Mouse (Mus musculus) ES-Bruce4 (cell line): ENCODE measurements at regions not wholly inside any gene's neighbourhood (a gene's known extent, or its start where the extent isn't known, plus 50 kb on each side); places are given as distances from the start of the nearest gene placed in this dataset.

ENCODE experiments used
- H3K27ac ChIP-seq: 2 replicates; pipeline ENCODE4 v1.5.1; 2012; ENCODE audit warnings: low read length, inconsistent platforms; ENCODE audit not compliant: insufficient read depth
- H3K27me3 ChIP-seq: 2 replicates; pipeline ENCODE4 v1.6.1; 2012; ENCODE audit warnings: mild to moderate bottlenecking, low read length, inconsistent platforms; ENCODE audit not compliant: control insufficient read depth, poor library complexity, insufficient read depth, severe bottlenecking
- H3K36me3 ChIP-seq: 2 replicates; pipeline ENCODE4 v1.6.1; 2012; ENCODE audit warnings: inconsistent platforms, mild to moderate bottlenecking, low read length, moderate library complexity; ENCODE audit not compliant: control insufficient read depth, poor library complexity, insufficient read depth, severe bottlenecking
- H3K4me1 ChIP-seq: one replicate; pipeline ENCODE4 v1.8.1; 2011; ENCODE audit warnings: low read length; ENCODE audit not compliant: control insufficient read depth, insufficient read depth
- H3K4me3 ChIP-seq: 2 replicates; pipeline ENCODE4 v1.5.1; 2011; ENCODE audit warnings: low read depth, mild to moderate bottlenecking, low read length
- H3K9ac ChIP-seq: 2 replicates; pipeline ENCODE4 v1.6.1; 2012; ENCODE audit warnings: low read depth, mild to moderate bottlenecking, inconsistent platforms; ENCODE audit not compliant: poor library complexity, severe bottlenecking
- H3K9me3 ChIP-seq: replicated peaks from 2 replicates; pipeline ENCODE4 v1.6.1; 2012; ENCODE audit warnings: mild to moderate bottlenecking, low read length, inconsistent platforms; ENCODE audit not compliant: control insufficient read depth, poor library complexity, insufficient read depth, severe bottlenecking
- CTCF ChIP-seq: IDR thresholded peaks from one replicate; pipeline ENCODE4 v1.8.1; 2011; ENCODE audit warnings: low read depth, low read length
- EP300 ChIP-seq: IDR thresholded peaks from 2 replicates; pipeline ENCODE4 v1.6.1; 2011; ENCODE audit warnings: low read depth, low read length; ENCODE audit not compliant: insufficient read depth
- POLR2A ChIP-seq: IDR thresholded peaks from one replicate; pipeline ENCODE4 v1.8.1; 2011; ENCODE audit warnings: low read length; ENCODE audit not compliant: insufficient read depth

- no peak overlapping the region for H3K4me3 ChIP-seq
- H3K36me3 ChIP-seq = no peaks in the 10 kb centered on the region
- TF ChIP-seq CTCF (no peak), POLR2A (no peak), EP300 (no peak)
- no peak overlapping the region for H3K27ac ChIP-seq
- H3K9ac ChIP-seq = no peak overlapping the region
- no peaks in the 10 kb centered on the region for H3K4me1 ChIP-seq
- H3K9me3 ChIP-seq = no peaks in the 10 kb centered on the region
- no peaks in the 10 kb centered on the region for H3K27me3 ChIP-seq
Measured at GRCm38 (mm10) chr1:73566770-73567169, 551.1 kb upstream of the Tnp1 start.

- no peak overlapping the region for H3K9ac ChIP-seq
- no peaks in the 10 kb centered on the region for H3K9me3 ChIP-seq
- H3K4me3 ChIP-seq = no peak overlapping the region
- no peak overlapping the region for H3K27ac ChIP-seq
- H3K27me3 ChIP-seq = no peaks in the 10 kb centered on the region; the same call in 1 of the 2 replicates
- no peaks in the 10 kb centered on the region for H3K4me1 ChIP-seq
- H3K36me3 ChIP-seq = no peaks in the 10 kb centered on the region
- TF ChIP-seq CTCF = no peak
- no peak for TF ChIP-seq POLR2A
- TF ChIP-seq EP300 = no peak
Measured at GRCm38 (mm10) chr1:73560594-73560993, 544.9 kb upstream of the Tnp1 start.

GRCm38 (mm10) chr1:73547877-73548276 lies 532.2 kb upstream of the Tnp1 start:
- Histone ChIP-seq H3K27ac (no peak overlapping the region), H3K4me1 (no peaks in the 10 kb centered on the region), H3K9ac (no peak overlapping the region), H3K4me3 (no peak overlapping the region), H3K9me3 (no peaks in the 10 kb centered on the region; the same call in 1 of the 2 replicates), H3K36me3 (no peaks in the 10 kb centered on the region), H3K27me3 (peaks cover 2% of the 10 kb centered on the region; the same call in 1 of the 2 replicates)
- TF ChIP-seq POLR2A (no peak), CTCF (no peak), EP300 (no peak)

- Histone ChIP-seq H3K27me3 (peaks cover 2% of the 10 kb centered on the region; the same call in 1 of the 2 replicates), H3K27ac (no peak overlapping the region), H3K9me3 (no peaks in the 10 kb centered on the region; the same call in 1 of the 2 replicates), H3K9ac (no peak overlapping the region), H3K4me1 (no peaks in the 10 kb centered on the region), H3K36me3 (no peaks in the 10 kb centered on the region), H3K4me3 (no peak overlapping the region)
- no peak for TF ChIP-seq EP300
- no peak for TF ChIP-seq CTCF
- no peak for TF ChIP-seq POLR2A
Measured at GRCm38 (mm10) chr1:73545401-73545800, 529.7 kb upstream of the Tnp1 start.

- no peaks in the 10 kb centered on the region for H3K9me3 ChIP-seq
- no peak overlapping the region for H3K4me3 ChIP-seq
- H3K27me3 ChIP-seq = no peaks in the 10 kb centered on the region
- H3K4me1 ChIP-seq = no peaks in the 10 kb centered on the region
- no peak overlapping the region for H3K27ac ChIP-seq
- no peak overlapping the region for H3K9ac ChIP-seq
- TF ChIP-seq EP300 (no peak), CTCF (no peak), POLR2A (no peak)
- H3K36me3 ChIP-seq = no peaks in the 10 kb centered on the region
Measured at GRCm38 (mm10) chr1:73541371-73541770, 525.7 kb upstream of the Tnp1 start.

GRCm38 (mm10) chr1:73538420-73538871 lies 522.7 kb upstream of the Tnp1 start:
- no peaks in the 10 kb centered on the region for H3K4me1 ChIP-seq
- H3K9ac ChIP-seq = no peak overlapping the region
- H3K27ac ChIP-seq = no peak overlapping the region
- TF ChIP-seq POLR2A = no peak
- no peak for TF ChIP-seq EP300
- no peak for TF ChIP-seq CTCF
- no peak overlapping the region for H3K4me3 ChIP-seq
- H3K36me3 ChIP-seq = no peaks in the 10 kb centered on the region
- H3K9me3 ChIP-seq = no peaks in the 10 kb centered on the region
- H3K27me3 ChIP-seq = no peaks in the 10 kb centered on the region
